Mouse (Mus musculus) stomach, embryonic 16.5 days (tissue): Measurements from ENCODE around the gene Rcc2. TPM values are rescaled to one million over a fixed set of nuclear protein-coding genes. Genes with fewer than 3 reads are reported as not detected.

Source experiments
- microRNA-seq: library from miRNA; unstranded; fragments of <30 nt; microRNA quantifications from one replicate; pipeline ENCODE4, GENCODE M21; 2016
- polyA plus RNA-seq: library from polyadenylated mRNA; unstranded; fragments of >200 nt; fragmentation: Nextera tagmentation; extraction: Ambion mirVana; gene quantifications from 2 replicates; pipeline ENCODE4 v1.2.1, GENCODE M21; 2015

Rcc2 gene
- polyA plus RNA-seq, 1 experiment from 2014 or later = 16.2 TPM

Small RNAs within 50 kb of the gene (microRNA-seq; reads per million reads assigned to microRNA genes)
- not detected for gene Gm23045
- not detected for gene Gm25951

Other genes with a start within 250 kb of the Rcc2 start
- gene Arhgef10l, start 34.5 kb upstream of the Rcc2 start, polyA plus RNA-seq = 18.4 and 21.7 TPM in 2 replicates
- gene Padi6, start 42.1 kb downstream of the Rcc2 start, polyA plus RNA-seq = 0.05 and 0.21 TPM in 2 replicates
- 2.0 and 2.4 TPM in 2 replicates for gene Padi4, start 73.7 kb downstream of the Rcc2 start, polyA plus RNA-seq
- 0.09 and 0.18 TPM in 2 replicates for gene Padi3, start 110.1 kb downstream of the Rcc2 start, polyA plus RNA-seq
- 0.31 and 0.91 TPM in 2 replicates for gene Padi1, start 145.2 kb downstream of the Rcc2 start, polyA plus RNA-seq
- 3.2 and 4.0 TPM in 2 replicates for gene Padi2, start 205.8 kb downstream of the Rcc2 start, polyA plus RNA-seq